Mouse (Mus musculus) CH12.LX (cell line): ENCODE measurements at regions not wholly inside any gene's neighbourhood (a gene's known extent, or its start where the extent isn't known, plus 50 kb on each side); places are given as distances from the start of the nearest gene placed in this dataset.

Source experiments
- DNase-seq: peaks from one replicate; pipeline ENCODE4 v3.0.0-alpha.2; 2013; ENCODE audit errors: extremely low read depth
- H3K27ac ChIP-seq: 2 replicates; pipeline ENCODE4 v1.5.1; 2012; ENCODE audit warnings: low read depth, mild to moderate bottlenecking, control low read depth, moderate library complexity; ENCODE audit not compliant: insufficient read depth
- H3K27me3 ChIP-seq: replicated peaks from 2 replicates; pipeline ENCODE3; 2012; ENCODE audit warnings: inconsistent platforms
- H3K36me3 ChIP-seq, 2 experiments: replicated peaks in 1 of 2; 2 replicates each; pipeline versions ENCODE3 to v1.6.1; 2012; ENCODE audit warnings: inconsistent platforms in 1 of 2, low read length in 1 of 2, mild to moderate bottlenecking in 1 of 2, mixed read lengths in 1 of 2, moderate library complexity in 1 of 2; ENCODE audit not compliant: control insufficient read depth in 1 of 2, insufficient read depth in 1 of 2
- H3K4me1 ChIP-seq, 2 experiments: 2 replicates each; pipeline ENCODE4 v1.6.1; 2012; ENCODE audit warnings: inconsistent platforms in 1 of 2, moderate library complexity in 1 of 2; ENCODE audit not compliant: insufficient read depth in 2 of 2, control insufficient read depth in 1 of 2
- H3K4me2 ChIP-seq: 2 replicates; pipeline ENCODE4 v1.6.1; 2012; ENCODE audit warnings: low read depth, mild to moderate bottlenecking, control low read depth; ENCODE audit not compliant: poor library complexity, insufficient read depth, severe bottlenecking
- H3K4me3 ChIP-seq, 3 experiments: fragments of 150-350 bp in 1 of 3; sonication (generic) in 1 of 3; replicated peaks in 1 of 3; 2 replicates each; pipeline versions ENCODE3 to v1.5.1; 2011 to 2012; ENCODE audit warnings: low read depth in 2 of 3, low read length in 2 of 3, mild to moderate bottlenecking in 2 of 3, moderate library complexity in 2 of 3, control low read depth in 1 of 3, improper control_type of control experiment in 1 of 3, inconsistent platforms in 1 of 3, mixed read lengths in 1 of 3; ENCODE audit not compliant: poor library complexity in 1 of 3
- H3K79me2 ChIP-seq: replicated peaks from 2 replicates; pipeline ENCODE4 v1.6.1; 2012; ENCODE audit warnings: mild to moderate bottlenecking, moderate library complexity; ENCODE audit not compliant: control insufficient read depth, poor library complexity, insufficient read depth, severe bottlenecking; ENCODE audit errors: extremely low read depth
- H3K9ac ChIP-seq: 2 replicates; pipeline ENCODE4 v1.6.1; 2012; ENCODE audit warnings: low read depth, mild to moderate bottlenecking, control low read depth, moderate library complexity; ENCODE audit not compliant: insufficient read depth
- H3K9me3 ChIP-seq: replicated peaks from 2 replicates; pipeline ENCODE3; 2012; ENCODE audit warnings: low read length, inconsistent platforms, mixed read lengths
- ETS1 ChIP-seq: conservative IDR thresholded peaks from 2 replicates; pipeline ENCODE4 v1.6.1; 2012; ENCODE audit warnings: low read depth, mild to moderate bottlenecking, inconsistent platforms, low read length, improper control_type of control experiment, moderate library complexity
- IRF4 ChIP-seq: IDR thresholded peaks from 2 replicates; pipeline ENCODE4 v1.6.1; 2014; ENCODE audit warnings: low read depth, mild to moderate bottlenecking, inconsistent platforms, low read length, improper control_type of control experiment
- JUN ChIP-seq: IDR thresholded peaks from 2 replicates; pipeline ENCODE4 v1.6.1; 2011; ENCODE audit warnings: low read depth, mild to moderate bottlenecking, low read length, improper control_type of control experiment, moderate library complexity; ENCODE audit not compliant: insufficient read depth
- KAT2A ChIP-seq: IDR thresholded peaks from 2 replicates; pipeline ENCODE4 v1.6.1; 2012; ENCODE audit warnings: low read length, improper control_type of control experiment, inconsistent platforms; ENCODE audit not compliant: insufficient replicate concordance
- MAFK ChIP-seq: IDR thresholded peaks from 2 replicates; pipeline ENCODE4 v1.6.1; 2011; ENCODE audit warnings: low read length, improper control_type of control experiment; ENCODE audit not compliant: insufficient replicate concordance
- MAZ ChIP-seq: IDR thresholded peaks from 2 replicates; pipeline ENCODE4 v1.6.1; 2012; ENCODE audit warnings: low read depth, mild to moderate bottlenecking, inconsistent platforms, low read length, improper control_type of control experiment, moderate library complexity
- MEF2A ChIP-seq: IDR thresholded peaks from 2 replicates; pipeline ENCODE4 v1.6.1; 2014; ENCODE audit warnings: low read depth, mild to moderate bottlenecking, inconsistent platforms, low read length, improper control_type of control experiment, borderline replicate concordance
- MXI1 ChIP-seq: IDR thresholded peaks from 2 replicates; pipeline ENCODE4 v1.6.1; 2011; ENCODE audit warnings: mild to moderate bottlenecking, low read depth, low read length, improper control_type of control experiment
- POLR2A ChIP-seq: IDR thresholded peaks from 2 replicates; pipeline ENCODE4 v1.6.1; 2011; ENCODE audit warnings: low read depth, mild to moderate bottlenecking, improper control_type of control experiment, low read length
- POLR2AphosphoS2 ChIP-seq: IDR thresholded peaks from 2 replicates; pipeline ENCODE4 v1.6.1; 2011; ENCODE audit warnings: low read depth, low read length, improper control_type of control experiment
- RAD21 ChIP-seq: IDR thresholded peaks from 2 replicates; pipeline ENCODE4 v1.6.1; 2011; ENCODE audit warnings: low read depth, mild to moderate bottlenecking, low read length, improper control_type of control experiment, moderate library complexity
- SMC3 ChIP-seq: IDR thresholded peaks from 2 replicates; pipeline ENCODE4 v1.6.1; 2011; ENCODE audit warnings: low read depth, low read length, improper control_type of control experiment
- TBP ChIP-seq: conservative IDR thresholded peaks from 2 replicates; pipeline ENCODE4 v1.6.1; 2011; ENCODE audit warnings: low read depth, low read length, improper control_type of control experiment
- TCF12 ChIP-seq: IDR thresholded peaks from 2 replicates; pipeline ENCODE4 v1.6.1; 2014; ENCODE audit warnings: low read depth, mild to moderate bottlenecking, inconsistent platforms, low read length, improper control_type of control experiment
- UBTF ChIP-seq: IDR thresholded peaks from 2 replicates; pipeline ENCODE4 v1.6.1; 2012; ENCODE audit warnings: low read depth, mild to moderate bottlenecking, inconsistent platforms, low read length, improper control_type of control experiment, moderate library complexity
- ZC3H11A ChIP-seq: IDR thresholded peaks from 2 replicates; pipeline ENCODE4 v1.6.1; 2012; ENCODE audit warnings: low read depth, mild to moderate bottlenecking, inconsistent platforms, low read length, improper control_type of control experiment
- ZKSCAN1 ChIP-seq: IDR thresholded peaks from 2 replicates; pipeline ENCODE4 v1.6.1; 2012; ENCODE audit warnings: low read depth, inconsistent platforms, low read length, improper control_type of control experiment, borderline replicate concordance
- ZMIZ1 ChIP-seq: IDR thresholded peaks from 2 replicates; pipeline ENCODE4 v1.6.1; 2012; ENCODE audit warnings: low read depth, mild to moderate bottlenecking, inconsistent platforms, low read length, improper control_type of control experiment
- dilution Hi-C: fragments of 300-500 bp; cut with MboI; formaldehyde crosslinking; loops from 2 replicates; pipeline ENCODE4 v1.14.3; 2020; ENCODE audit warnings: low sequenced_read_pairs; ENCODE audit not compliant: extremely low pct_unique_long_range_greater_than_20kb, extremely low pct_ligation_motif_present
- in situ Hi-C: fragments of 300-500 bp; cut with MboI; formaldehyde crosslinking; loops from 3 replicates; pipeline ENCODE4 v1.14.3; 2019; ENCODE audit warnings: low sequenced_read_pairs, low pct_ligation_motif_present, low pct_unique_long_range_greater_than_20kb, mixed read lengths

DNA sequence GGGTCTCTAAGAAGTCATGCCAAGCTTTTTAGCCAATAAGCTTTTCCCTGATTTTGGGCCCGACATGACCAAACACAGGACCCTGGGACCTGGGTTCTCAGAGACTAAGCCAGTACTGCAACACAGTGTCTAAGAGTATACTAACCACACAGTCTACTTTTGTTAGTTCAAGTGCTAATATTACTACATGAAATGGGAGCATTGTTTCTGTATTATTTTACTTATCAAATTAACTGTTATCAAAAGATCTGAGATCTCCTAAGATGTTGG is 120.7 kb upstream of the BC052040 start:
- in situ Hi-C loops: no loop called here

GRCm38 (mm10) chr2:115466170-115466569 is 115.3 kb upstream of the BC052040 start:
- in situ Hi-C loops (no loop called here), dilution Hi-C loops (no loop called here)
- Histone ChIP-seq H3K4me1 (peaks cover 0 to 4% of the 10 kb centered on the region in 2 experiments; a peak in 1 of 4 replicates), H3K9me3 (no peaks in the 10 kb centered on the region), H3K79me2 (no peaks in the 10 kb centered on the region), H3K4me3 (no peak overlapping the region), H3K36me3 (no peaks in the 10 kb centered on the region), H3K27ac (no peak overlapping the region), H3K27me3 (no peaks in the 10 kb centered on the region), H3K4me2 (no peak overlapping the region), H3K9ac (no peak overlapping the region)
- no peak for TF ChIP-seq ZKSCAN1
- no peak for TF ChIP-seq TCF12
- TF ChIP-seq MAZ: no peak
- no peak for TF ChIP-seq JUN
- TF ChIP-seq UBTF: no peak
- no peak for TF ChIP-seq ZMIZ1
- no peak for TF ChIP-seq SMC3
- no peak for TF ChIP-seq POLR2AphosphoS2
- no peak for TF ChIP-seq POLR2A
- no peak for TF ChIP-seq MEF2A
- TF ChIP-seq ZC3H11A: no peak
- no peak for TF ChIP-seq MXI1
- no peak for DNase-seq

More for the DNA sequence above, 120.7 kb upstream of the BC052040 start:
- H3K9me3 ChIP-seq: no peaks in the 10 kb centered on the region
- H3K27ac ChIP-seq: no peak overlapping the region
- no peak overlapping the region for H3K4me2 ChIP-seq
- no peaks in the 10 kb centered on the region for H3K4me1 ChIP-seq
- no peaks in the 10 kb centered on the region for H3K27me3 ChIP-seq
- dilution Hi-C loops: no loop called here
- no peaks in the 10 kb centered on the region for H3K79me2 ChIP-seq
- H3K9ac ChIP-seq: no peak overlapping the region
- TF ChIP-seq TBP (no peak), RAD21 (no peak), MAFK (no peak), ETS1 (no peak), POLR2A (no peak), ZC3H11A (no peak), IRF4 (no peak), ZKSCAN1 (no peak), KAT2A (no peak), POLR2AphosphoS2 (no peak)
- no peaks in the 10 kb centered on the region for H3K36me3 ChIP-seq
- no peak overlapping the region for H3K4me3 ChIP-seq
- no peak for DNase-seq
